Mouse (Mus musculus): ENCODE results near the gene Tbc1d17. TPM values are rescaled to one million over a fixed set of nuclear protein-coding genes. Genes with fewer than 3 reads are reported as not detected.

The Tbc1d17 gene
- total RNA-seq, 1 experiment from 2014 or later, result 57.7 TPM

DNA sequence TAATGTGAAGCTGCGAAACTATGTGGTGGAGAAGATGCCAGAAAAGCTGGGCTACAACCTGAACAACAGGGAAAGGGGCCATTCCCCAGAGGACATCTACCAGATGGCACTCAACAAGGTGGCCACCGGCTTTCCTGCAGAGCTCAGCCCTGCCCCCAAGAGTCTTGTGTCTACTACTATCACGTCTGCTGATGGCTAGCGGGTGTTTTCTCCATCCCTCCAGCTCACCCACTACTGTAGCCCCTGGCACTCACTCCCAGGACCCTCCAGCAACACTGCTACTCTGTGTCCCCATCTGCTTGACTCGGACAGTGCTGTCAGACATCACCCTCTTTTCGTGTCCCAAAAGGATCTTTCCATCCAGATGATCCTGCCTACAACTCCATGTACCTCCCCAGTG, 10.8 kb downstream of the Tbc1d17 start:
- ATAC-seq (replicated peaks; ENCODE audit: insufficient number of reproducible peaks, low FRiP score, low TSS enrichment, poor library complexity, severe bottlenecking), result no peak

DNA sequence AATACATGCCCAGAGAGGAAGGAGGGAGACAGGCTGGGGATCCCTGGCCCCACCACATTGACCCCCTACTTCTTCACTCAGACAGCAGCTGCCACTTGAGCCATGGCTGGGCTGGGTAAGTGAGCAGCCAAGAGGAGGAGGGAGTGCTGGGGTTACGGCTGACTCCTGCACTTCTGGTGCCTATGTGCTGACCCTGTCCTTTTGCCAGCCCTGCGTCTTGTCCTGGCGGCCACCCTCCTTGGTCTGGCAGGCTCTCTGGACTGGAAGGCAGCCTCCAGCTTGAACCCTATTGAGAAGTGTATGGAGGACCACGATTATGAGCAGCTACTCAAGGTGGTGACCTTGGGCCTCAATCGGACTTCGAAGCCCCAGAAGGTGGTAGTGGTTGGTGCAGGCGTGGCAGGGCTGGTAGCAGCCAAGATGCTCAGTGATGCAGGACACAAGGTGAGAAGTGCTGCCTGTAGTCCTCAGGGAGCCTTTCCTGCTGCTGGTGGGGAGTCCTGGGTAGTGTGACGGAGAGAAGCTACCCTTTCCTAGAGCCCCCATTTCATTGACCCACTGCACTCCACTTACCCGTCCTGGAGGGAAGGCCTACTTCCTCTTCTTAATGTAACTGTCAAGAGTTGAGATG, 12.3 kb downstream of the Tbc1d17 start:
- no peak for ATAC-seq (replicated peaks; ENCODE audit: insufficient number of reproducible peaks, low FRiP score, low TSS enrichment, poor library complexity, severe bottlenecking)

DNA sequence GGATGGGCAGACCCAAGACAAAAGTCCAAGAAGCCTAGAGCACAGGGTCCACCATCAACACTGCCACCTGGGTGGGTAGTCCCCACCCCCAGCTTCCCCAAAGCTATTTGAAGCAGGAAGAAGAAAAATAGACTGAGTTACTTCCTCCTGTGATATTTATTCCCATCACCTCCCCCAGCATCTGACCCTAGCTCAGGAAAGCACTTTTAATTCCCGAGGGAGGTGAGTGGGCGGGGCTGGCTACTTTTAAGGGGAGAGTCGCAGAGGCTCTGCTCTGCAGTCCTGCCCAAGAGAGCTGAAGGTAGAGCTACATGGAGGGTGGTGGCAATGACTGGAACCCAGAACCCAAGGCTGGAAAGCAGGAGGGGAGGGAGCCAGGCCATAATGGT, 12.9 kb downstream of the Tbc1d17 start:
- ATAC-seq (replicated peaks; ENCODE audit: insufficient number of reproducible peaks, low FRiP score, low TSS enrichment, poor library complexity, severe bottlenecking), result no peak

DNA sequence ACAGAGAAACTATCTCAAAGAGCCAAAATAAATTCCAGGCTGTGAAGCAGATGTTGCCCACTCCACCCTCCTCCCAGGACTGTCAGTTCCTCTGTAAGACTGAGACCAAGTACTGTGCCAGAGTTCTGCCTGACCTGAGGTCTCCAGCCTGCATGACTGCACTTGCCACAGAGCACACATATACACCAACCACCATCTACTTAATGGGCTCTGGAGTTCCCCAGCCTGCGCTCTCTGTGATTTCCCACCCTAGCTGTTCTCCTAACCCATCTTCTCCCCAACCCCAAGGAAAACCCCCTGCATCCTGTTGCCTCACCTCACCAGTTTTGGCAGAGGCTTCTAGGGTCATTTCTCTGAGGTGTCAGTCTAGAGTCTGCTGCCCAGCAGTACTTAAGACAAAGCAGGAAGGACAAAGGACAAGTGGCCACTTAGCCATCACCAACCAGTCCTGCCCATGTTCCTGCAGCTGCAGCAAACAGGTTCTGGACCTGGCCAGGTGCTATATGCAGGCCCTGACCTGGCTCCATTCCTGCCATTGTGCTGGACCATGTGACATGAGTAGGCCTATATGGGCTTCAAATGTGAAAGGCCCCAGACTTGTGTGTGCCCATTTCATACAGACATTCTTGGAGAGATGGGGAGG, 13.4 kb downstream of the Tbc1d17 start:
- no peak for ATAC-seq (replicated peaks; ENCODE audit: insufficient number of reproducible peaks, low FRiP score, low TSS enrichment, poor library complexity, severe bottlenecking)

DNA sequence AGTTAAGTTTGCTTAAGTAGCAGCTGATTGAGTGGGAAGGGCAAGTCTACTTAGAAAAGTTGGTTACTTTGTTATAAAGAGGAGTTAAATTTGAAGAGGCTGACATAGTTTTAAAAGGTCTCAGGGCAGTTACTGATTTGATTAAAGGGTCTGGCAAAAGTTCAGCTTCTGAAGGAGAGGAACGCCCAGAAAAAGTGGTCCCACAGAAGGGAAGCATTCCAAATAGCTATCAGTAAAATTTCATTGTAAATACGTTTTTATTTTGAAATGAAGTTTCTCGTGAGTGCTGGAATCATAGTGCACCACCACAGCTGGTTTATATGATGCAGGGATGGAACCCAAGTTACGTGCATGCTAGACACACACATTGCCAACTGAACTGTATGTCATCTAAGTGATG, 16.1 kb downstream of the Tbc1d17 start:
- ATAC-seq (replicated peaks; ENCODE audit: insufficient number of reproducible peaks, low FRiP score, low TSS enrichment, poor library complexity, severe bottlenecking), result no peak

DNA sequence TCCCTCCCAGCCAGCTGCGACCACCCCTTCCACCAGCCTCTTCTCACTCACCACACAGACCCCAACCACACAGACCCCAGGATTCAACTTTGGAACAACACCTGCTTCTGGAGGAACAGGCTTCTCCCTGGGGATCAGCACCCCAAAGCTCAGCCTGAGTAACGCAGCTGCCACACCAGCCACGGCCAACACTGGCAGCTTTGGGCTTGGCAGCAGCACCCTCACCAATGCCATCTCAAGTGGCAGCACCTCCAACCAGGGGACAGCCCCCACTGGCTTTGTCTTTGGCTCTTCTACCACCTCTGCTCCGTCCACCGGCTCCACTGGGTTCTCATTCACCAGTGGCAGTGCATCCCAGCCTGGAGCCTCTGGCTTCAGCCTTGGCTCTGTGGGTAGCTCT, 20.2 kb downstream of the Tbc1d17 start:
- no peak for ATAC-seq (replicated peaks; ENCODE audit: insufficient number of reproducible peaks, low FRiP score, low TSS enrichment, poor library complexity, severe bottlenecking)

DNA sequence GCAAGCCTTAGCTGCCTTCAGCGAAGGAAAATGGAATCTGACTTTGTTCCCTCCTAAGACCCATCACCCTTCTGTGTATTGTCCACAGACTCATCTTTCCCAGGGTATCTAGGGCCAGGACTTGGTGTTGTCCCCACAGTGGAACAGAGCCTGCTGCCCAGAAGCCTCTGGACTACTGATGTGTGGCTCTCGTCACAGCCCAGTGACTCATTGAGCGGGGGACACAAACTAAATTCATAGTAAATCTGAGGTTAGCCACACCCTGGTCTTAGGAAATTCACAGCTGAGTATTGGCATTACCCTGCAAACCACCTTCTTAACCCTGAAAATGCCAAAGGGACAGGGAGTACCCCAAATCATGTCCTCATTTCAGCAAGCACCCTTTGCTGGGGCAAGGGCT, 22.1 kb downstream of the Tbc1d17 start:
- ATAC-seq (replicated peaks; ENCODE audit: insufficient number of reproducible peaks, low FRiP score, low TSS enrichment, poor library complexity, severe bottlenecking), result peak; percentile 49

DNA sequence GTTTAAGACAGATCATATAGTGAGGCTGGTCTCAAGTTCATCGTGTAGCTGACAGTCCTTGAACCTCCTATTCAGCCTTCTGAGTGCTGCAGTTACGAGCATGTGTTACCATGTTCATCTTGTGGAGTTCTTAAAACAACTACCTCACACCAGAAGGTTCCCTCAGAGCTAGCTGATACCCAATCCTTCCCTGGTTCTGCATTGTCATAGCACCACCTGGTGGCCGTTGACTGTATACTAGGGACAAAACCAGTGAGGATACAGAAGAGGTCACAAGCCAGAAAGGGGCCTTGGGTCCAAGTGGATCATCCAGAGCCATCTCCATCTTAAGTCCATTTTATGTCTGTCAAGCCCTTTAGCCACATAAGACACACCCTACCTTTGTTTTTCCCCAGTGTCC, 24.0 kb downstream of the Tbc1d17 start:
- peak; percentile 64 for ATAC-seq (replicated peaks; ENCODE audit: insufficient number of reproducible peaks, low FRiP score, low TSS enrichment, poor library complexity, severe bottlenecking)

DNA sequence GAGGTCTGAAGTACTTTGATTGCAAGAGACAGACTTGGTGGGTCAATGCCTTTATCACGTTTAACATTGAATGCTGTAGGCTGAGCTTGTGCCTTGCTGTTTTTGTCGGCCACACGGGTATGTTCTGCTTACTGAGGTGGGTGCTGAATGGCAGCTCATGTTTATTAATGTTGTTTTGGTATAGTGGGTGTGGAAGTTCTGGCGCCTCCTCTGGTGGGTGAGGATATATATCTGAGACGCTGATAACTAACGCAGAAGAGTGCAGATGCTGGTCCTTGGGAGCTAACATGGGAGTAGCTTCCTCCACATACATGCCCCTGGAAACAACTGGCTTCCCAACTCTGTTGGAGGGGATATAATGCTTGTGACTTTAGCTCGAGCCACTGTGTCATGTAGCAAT, 25.5 kb downstream of the Tbc1d17 start:
- ATAC-seq (replicated peaks; ENCODE audit: insufficient number of reproducible peaks, low FRiP score, low TSS enrichment, poor library complexity, severe bottlenecking), result no peak

DNA sequence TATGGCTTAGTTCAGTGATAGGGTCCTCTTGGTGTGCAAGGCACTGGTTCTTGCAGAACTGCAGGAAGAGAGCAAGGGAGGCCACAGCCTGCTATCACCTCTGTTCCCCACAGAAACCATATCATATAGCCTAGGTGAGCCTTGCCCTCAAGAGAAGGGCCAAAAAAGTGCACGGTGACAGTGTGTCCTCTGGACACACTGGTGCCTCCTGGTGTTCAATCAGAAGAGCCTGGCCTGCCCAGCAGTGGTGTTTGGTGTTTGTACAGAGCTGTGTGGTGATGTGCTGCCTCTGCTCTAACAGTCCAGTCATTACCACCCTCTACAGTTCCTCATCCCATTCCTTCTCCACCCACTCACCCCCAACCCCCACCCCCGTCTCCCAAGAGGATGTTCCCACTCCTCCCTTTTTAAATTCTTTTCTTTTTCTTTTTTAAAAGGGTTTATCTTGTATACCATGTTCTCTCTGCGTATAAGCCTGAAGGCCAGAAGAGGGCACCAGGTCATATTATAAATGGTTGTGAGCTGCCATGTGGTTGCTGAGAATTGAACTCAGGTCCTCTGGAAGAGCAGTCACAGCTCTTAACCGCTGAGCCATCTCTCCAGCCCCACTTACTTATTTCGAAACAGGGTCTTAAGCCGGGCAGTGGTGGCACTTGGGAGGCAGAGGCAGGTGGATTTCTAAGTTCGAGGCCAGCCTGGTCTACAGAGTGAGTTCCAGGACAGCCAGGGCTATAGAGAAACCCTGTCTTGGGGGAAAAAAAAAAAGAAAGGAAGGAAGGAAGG, 27.0 kb downstream of the Tbc1d17 start:
- no peak for ATAC-seq (replicated peaks; ENCODE audit: insufficient number of reproducible peaks, low FRiP score, low TSS enrichment, poor library complexity, severe bottlenecking)

DNA sequence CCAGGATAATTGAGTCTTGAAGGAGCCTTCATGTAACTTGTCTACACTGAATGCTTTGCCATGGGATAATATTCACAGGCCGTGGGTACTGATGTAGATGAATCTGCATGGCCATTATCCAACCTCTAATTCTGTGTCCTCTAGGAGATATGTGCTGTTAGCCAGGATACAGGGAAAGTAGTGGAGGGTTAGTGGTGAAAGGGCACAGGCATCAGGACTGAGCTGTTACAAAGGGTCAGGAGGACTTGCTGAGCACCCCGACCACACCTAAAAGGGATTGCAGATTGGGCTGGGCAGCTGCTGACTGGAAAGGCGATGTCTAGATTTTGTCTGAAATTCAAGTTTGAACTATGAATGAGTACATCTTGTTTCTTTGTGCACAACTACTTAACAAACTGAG, 28.4 kb downstream of the Tbc1d17 start:
- ATAC-seq (replicated peaks; ENCODE audit: insufficient number of reproducible peaks, low FRiP score, low TSS enrichment, poor library complexity, severe bottlenecking), result no peak

DNA sequence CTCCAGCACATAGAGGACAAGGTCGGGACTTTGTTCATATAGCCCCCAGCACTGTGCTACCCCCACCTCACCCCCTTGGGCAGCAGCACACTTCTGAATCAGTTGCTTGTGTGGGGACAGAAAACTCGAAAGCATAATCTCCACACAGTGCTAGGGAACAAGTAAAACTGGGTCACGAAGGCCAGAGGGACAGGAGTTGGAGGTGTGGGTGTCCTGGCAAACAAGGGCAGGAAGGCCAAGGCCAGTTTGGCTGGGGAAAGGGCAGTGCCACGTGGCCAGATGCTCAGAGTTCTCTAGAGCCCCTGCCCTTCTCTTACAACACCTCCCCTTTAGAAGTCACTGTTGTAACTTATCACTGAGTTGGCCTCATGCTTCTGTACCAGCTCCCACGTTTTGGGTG, 29.0 kb downstream of the Tbc1d17 start:
- ATAC-seq (replicated peaks; ENCODE audit: insufficient number of reproducible peaks, low FRiP score, low TSS enrichment, poor library complexity, severe bottlenecking), result no peak

DNA sequence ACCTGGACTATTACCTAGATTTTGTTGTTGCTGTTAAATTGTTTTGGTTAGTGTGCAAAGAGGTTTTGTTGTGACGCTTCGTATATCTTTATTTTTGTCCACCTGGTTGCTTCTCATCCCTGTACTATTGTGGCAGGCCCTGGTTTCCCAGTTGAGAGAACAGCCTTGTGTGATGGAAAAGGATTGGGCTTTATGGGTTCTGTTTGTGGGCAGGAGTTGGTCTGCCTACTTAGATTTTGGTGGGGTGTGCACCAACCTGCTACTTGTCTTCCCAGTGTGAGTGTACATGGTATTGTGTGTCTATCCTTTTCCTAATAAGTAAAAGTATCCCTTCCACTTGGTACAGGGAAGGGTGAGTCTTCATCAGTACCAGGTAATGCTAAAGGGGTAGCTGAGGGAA, 29.5 kb downstream of the Tbc1d17 start:
- ATAC-seq (replicated peaks; ENCODE audit: insufficient number of reproducible peaks, low FRiP score, low TSS enrichment, poor library complexity, severe bottlenecking), result no peak

DNA sequence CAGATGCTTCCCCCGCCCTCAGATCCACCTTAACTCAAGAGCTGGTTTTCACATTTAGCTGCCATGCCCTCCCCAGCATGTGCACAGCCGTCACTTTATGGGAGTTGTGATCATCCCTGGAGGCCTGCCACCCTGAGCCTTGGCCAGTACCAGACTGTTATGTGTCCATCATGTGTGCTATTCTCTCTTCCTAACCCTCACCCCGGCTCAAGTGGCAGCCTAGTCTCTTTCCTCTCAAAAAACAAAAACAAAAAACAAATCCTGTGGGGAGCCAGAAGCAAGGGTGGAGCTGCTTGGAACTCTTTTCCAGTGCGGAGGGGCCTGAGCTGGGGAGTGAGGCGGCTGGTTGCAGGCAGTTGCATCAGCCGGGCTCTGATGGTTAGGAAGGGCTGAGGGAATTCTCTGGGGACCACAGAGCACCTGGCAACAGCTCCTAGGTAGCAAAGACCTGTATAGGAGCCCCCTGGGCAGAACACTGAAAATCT, 30.1 kb downstream of the Tbc1d17 start:
- no peak for ATAC-seq (replicated peaks; ENCODE audit: insufficient number of reproducible peaks, low FRiP score, low TSS enrichment, poor library complexity, severe bottlenecking)

DNA sequence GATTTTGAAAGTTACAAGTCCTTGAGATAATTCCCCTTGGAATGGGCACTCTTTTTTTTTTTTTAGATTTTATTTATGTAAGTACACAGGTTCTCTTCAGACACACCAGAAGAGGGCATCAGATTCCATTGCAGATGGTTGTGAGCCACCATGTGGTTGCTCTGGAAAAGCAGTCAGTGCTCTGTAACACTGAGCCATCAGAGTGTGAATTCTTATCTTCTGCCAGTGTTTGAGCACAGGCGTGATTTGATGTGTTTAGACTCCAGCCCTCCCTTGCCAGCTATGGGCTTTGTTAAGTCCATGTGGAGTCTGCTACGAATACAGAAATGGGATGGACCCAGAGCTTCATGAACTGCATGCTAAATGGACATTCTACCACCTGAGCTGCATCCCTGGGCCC, 30.7 kb downstream of the Tbc1d17 start:
- no peak for ATAC-seq (replicated peaks; ENCODE audit: insufficient number of reproducible peaks, low FRiP score, low TSS enrichment, poor library complexity, severe bottlenecking)

DNA sequence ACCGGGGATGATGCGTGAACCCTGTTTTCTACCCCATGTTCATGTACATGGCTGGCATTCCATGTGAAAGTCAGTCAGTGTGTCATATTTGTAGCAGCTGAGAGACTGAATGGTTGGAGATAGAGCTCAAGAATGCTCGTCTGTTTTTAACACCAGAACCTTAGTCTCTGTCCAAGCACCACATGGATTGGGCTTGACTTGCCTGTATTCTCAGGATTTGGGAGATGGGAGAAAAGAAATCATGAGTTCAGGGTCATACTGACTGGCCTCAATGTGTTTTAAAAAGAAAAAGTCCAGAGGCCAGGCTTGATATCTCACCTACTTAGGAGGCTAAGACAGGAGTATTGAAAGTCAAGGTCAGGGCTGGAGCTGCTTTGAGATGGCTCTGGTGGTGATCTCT, 31.4 kb downstream of the Tbc1d17 start:
- ATAC-seq (replicated peaks; ENCODE audit: insufficient number of reproducible peaks, low FRiP score, low TSS enrichment, poor library complexity, severe bottlenecking), result no peak

DNA sequence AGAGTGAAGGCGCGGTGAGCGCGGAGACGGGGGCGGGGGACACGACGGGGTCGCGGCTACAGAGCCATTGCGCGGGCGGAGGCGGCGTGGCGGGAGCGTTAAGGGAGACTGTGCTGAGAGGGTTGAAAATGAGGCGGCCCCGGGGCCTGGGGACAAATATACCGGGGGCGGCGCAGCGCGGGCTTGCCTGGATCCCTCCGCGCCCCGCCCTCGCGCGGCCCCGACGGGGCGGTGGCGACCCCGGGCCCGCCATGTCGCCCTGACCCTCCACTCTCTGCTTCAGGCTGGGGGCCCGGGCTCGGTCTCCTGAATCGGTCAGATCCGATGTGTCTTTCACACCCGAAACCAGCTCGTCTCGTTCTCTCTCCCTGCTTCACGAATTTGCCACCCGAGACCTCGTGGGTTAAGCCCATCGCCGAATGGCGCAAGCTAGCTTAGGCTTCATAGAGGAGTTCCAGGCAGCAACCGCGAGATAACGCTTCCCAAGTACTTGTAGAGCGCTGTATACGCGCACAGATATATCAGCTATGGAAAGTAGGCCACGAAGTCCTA, 32.3 kb downstream of the Tbc1d17 start, which contains the start of gene Atf5:
Atf5 (minus strand) TSS at position 189 of the 552 bp plus-strand sequence.
- no peak for ATAC-seq (replicated peaks; ENCODE audit: insufficient number of reproducible peaks, low FRiP score, low TSS enrichment, poor library complexity, severe bottlenecking)

DNA sequence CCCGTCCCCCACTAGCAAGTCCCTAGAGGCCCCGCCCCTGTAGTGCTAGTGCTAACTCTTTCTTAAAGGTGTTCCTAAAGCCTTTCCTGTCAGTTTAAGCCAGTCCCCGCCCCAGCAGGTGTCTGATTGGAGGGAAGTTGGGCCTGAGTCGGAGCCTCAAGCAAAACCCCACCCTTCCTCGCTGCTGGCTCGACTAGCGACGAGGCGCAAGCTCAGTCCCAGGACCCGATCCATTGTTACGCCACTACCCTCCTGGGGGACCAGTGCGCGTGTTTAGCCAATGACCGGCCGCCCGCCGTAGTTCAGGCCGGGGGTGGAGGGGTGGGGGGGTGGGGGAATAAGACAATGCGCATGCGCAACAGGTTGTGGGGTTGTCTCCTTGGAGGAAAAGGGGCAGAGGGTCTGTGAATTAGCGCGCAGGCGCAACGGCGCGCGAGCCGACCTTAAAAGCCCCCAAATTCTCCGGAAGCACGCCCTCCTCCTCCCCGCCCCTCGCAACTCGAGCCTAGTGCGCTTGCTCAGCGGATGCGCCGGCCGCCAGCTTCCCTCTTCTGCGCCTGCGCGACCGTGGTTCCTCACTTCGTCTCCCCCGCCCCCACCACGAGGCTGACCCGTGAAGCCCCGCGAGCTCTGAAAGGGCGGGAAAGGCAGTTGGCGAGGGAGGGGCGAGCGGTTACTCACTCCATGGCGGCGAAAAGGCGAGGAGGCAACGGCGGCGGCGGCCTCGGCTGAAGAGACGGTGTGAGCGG, 33.0 kb downstream of the Tbc1d17 start, which contains the start of the genes Nup62 and Il4i1:
Nup62 (plus strand) TSS at position 368 of the 749 bp plus-strand sequence.
Il4i1 (plus strand) TSS at position 667 of the 749 bp plus-strand sequence.
- ATAC-seq (replicated peaks; ENCODE audit: insufficient number of reproducible peaks, low FRiP score, low TSS enrichment, poor library complexity, severe bottlenecking), result peak; percentile 95
